Mouse (Mus musculus) embryonic fibroblast, embryonic 13.5 days (primary cell): ENCODE measurements around the gene Ugt1a6b.

Experiments
- CTCF ChIP-seq: IDR thresholded peaks from 2 replicates; pipeline ENCODE4 v1.5.1; 2011; ENCODE audit warnings: mild to moderate bottlenecking, control low read depth, low read length, moderate library complexity, borderline replicate concordance; ENCODE audit not compliant: insufficient read depth
- POLR2A ChIP-seq: IDR thresholded peaks from 2 replicates; pipeline ENCODE4 v1.6.1; 2011; ENCODE audit warnings: low read depth, mild to moderate bottlenecking, control low read depth, low read length, moderate library complexity

DNA sequence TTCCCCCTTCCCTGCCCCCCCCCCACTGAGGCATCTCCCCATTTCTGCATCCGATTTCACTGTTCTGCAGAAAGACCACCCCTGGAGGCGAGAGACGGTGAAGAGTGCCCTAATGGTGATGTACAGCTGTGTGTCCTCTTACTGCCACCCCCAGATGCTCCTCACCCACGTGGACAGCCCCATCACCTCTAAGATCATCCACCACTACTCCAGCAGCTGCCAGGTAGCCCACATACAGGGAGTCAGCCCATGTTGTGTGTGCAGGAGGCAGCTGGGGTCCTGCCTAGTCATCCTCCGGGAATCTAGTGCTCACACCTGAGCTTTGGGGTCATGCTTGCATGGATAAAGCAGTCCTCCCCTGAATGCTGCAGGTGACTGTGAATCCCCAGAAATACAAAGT, 140.8 kb downstream of the Ugt1a6b start:
- TF ChIP-seq CTCF (no peak), POLR2A (no peak)
